Mouse (Mus musculus) lung, adult 2 months (tissue): ENCODE measurements around the gene Crip3.

ENCODE experiments used
- CTCF ChIP-seq: fragments of 200-500 bp; IDR thresholded peaks from 2 replicates; pipeline ENCODE4 v1.5.1; 2011; ENCODE audit warnings: mild to moderate bottlenecking, low read length, control low read depth; ENCODE audit not compliant: insufficient read depth
- POLR2A ChIP-seq: fragments of 200-500 bp; IDR thresholded peaks from 2 replicates; pipeline ENCODE4 v1.6.1; 2011; ENCODE audit warnings: low read depth, mild to moderate bottlenecking, control low read depth, low read length, borderline replicate concordance; ENCODE audit errors: extremely low read depth

DNA sequence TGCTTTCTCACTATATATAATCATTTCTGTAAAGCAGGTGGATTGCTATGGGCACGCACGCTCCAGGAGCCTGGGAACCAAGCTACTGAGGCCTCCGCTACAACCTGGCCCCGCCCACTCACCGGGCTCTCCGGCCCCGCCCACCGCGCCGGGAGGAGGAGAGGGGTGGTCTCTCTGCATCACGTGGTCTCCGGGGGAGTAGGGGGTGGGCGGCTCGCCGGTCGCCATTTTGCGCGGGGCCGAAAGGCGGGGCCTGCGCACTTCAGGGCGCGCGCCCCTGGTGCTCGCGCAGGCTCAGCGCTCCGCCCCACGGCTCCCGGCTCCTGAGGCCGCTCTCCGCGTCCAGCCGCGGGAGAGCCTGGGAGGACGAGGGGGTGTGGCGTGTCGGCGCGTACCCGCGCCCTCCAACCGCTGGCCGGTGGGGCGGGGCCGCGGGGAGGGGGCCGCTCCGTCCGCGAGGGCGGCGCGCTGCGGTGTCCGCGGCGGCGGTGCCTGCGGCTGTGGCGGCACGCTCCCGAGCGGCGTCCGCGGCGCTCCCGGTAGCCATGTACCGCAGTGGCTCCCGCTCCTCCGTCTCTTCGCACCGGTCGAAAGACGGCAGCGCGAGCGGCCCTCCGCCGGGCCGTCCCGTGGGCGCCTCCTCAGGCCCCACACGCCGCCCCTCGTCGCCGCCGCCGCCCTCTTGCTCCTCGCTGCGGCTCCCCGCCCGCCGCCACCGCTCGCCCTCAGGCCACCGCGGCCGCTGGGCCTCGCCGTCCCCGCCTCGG is 45.2 kb upstream of the Crip3 start, which contains the start of gene Zfp318:
- TF ChIP-seq POLR2A (peak; percentile 58; the same call in 1 of the 2 replicates), CTCF (no peak)
